Mouse (Mus musculus) inflammation-experienced regulatory T-cells, adult 6 months (primary cell): ENCODE measurements around the gene Ift22. TPM values are rescaled to one million over a fixed set of nuclear protein-coding genes. Genes with fewer than 3 reads are reported as not detected.
"Not testable (repeated sequence)": the region's sequence is repeated elsewhere in the genome, so short reads cannot be mapped to it uniquely, and the experiment has no call there.

ENCODE experiments used
- ATAC-seq: one replicate; pipeline ENCODE4 v1.8.0; 2017
- polyA plus RNA-seq, 3 experiments: library from polyadenylated mRNA; unstranded; fragments of 100-300 nt; shearing (Covaris generic); gene quantifications; one replicate each; pipeline ENCODE4 v1.2.1; 2017

Ift22 gene
- polyA plus RNA-seq, 3 experiments from 2014 or later, result 8.0 to 13.1 (median 11.1) TPM

DNA sequence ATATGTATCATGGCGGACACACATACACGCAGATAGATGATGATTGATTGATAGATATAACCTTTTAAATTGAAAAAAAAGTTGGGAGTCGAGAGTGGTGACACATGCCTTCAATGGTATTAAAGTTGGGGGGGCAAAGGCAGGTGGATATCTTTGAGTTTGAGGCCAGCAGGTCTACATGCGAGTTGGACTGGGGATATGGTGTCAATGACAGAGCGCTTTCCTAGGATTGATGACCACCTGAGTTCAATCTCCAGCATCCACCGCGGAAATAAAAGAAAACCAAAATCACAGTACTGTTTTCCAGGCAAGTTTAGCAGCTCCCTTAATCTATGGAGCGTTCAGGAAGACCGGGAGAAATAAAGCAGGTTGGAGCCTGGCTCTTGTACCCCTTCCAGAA is 363 bp upstream of the Ift22 start:
- ATAC-seq, result no peak

DNA sequence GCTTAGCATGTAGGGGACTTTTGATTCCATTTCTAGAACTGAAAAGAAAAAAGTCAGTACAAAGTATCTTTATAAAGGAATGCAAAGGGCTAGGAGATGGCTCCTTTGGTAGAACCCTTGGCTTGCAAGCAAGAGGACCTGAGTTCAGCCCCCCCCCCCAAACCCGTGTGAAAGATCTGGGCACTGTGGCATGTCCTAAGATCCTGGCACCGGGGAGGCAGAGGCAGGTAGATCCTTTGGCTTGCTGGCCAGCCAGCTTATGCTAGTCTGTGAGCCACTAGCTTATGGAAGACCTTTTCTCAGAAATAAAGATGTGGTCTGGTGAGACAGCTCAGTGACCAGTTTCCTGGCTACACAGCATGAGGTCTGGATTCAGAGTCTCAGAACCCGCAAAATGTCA is 6.2 kb downstream of the Ift22 start:
- ATAC-seq, result no peak

DNA sequence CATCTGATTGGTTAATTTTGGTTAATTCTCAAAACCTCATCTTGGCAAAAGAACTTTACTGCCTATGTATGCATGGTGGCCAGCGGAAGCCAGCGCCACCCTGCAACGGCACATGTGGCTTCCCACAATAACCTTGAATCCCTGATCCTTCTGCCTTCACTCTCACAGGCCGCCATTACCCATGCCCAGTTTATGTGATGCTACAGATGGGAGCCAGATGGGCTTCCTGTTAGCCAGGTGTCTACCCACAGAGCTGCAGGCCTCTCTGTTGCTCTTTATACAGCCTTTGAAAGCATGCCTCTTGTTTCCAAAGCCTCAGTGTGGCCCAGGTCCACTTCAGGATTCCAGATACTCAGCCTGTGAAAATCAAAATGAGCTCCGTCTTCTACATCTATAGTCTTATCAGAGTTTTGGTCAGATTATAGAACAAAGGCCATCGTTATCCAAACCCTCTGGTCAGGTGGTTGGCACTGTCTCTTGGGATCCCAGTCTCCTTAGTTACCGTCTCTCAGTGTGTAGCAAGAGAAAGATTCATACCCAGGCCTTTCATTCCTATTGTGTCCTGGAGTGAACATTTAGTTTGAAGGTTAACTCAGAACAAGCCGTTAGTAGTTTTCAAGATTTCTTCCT is 9.8 kb downstream of the Ift22 start:
- ATAC-seq, result no peak

DNA sequence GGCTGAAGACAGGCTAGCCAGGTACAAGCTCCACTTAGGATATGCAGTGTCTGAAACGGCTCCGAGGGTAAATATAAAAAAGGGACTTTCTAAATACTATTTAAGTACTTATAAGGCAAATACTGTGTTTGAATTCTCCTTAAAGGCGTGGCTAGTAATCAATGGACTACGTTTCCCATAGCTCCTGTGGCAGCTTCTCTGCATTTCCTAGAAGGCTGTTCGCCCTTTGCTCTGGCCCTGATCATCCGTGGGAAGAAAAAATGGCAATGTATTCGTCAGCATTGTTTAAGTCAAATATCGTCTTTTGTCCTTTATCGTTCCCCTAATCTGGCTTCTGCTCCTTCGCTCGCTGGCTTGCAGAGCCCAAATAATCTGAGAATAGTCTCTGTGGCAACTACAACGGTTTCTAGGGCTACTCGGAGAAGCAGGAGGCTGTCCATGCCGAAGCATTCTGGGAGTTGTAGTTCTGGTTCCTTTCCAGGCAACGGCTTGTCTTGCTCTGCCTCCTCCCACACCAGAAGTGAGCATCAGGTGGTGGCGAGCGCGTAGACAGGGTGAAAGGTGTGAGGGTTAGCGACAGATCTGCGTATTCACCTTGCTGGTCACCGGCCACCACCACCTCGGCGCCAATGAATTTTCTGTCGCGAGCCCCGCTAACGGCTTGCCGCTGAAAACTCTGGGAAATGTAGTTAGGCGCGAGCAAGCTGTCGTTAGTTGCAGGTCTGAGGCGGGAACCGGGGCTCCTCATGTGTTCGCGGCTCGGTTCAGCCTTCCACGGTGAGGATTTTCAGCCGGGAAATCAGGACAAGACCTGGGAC is 10.9 kb downstream of the Ift22 start:
- ATAC-seq, result peak; percentile 96

DNA sequence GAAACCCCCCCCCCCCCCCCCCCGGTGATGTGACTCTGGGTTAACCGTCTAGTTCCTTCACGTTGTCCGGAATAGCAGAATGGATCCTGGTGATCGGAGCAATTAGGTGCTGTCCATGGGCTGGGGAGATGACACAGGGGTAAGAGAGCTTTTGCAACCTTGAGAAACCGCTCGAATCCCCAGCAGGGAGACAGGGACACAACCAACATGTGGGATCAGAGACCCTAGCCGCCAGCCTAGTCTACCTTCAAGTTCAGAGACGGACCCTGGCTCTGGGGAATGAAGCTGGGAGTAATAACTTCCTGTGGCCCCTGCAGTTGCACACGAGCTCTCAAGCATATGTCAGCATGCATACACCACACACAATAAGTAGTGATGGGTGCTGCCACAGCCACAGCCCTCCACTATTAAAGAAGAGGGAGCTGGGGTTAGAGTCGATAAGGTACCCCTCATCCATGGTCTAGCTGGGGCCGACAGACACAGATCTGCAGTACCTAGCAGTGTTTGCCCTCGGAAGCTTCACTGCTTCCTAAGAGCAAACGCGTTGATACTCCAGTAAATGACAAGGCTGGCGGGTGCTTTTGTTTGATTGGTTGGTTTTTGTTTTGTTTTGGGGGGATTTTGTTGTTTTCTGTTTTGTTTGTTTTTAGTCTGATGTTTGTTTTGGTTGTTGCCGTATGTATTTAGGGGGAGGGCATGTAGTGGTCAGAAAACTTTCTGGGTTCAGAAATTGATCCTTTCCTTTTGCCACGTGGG is 11.8 kb downstream of the Ift22 start:
- ATAC-seq, result no peak

DNA sequence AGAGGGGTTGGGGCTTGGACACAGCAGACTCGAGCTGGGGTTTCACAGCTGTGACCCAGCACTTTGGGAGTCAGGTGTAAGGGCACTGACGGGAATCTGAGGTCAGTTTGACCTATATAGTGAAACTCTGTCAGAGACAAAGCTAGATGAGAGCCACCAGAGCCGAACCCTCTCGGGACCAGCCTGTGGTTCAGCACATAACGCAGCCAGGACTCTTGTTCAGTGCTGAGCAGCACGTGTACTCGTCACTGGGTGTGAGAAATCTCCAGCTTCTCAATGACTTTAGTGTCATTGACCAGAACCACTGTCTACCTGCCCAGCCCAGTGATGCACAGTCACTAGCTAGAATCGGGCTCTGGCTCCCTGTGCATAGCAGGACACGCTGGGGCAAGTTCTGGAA is 14.9 kb downstream of the Ift22 start:
- no peak for ATAC-seq

DNA sequence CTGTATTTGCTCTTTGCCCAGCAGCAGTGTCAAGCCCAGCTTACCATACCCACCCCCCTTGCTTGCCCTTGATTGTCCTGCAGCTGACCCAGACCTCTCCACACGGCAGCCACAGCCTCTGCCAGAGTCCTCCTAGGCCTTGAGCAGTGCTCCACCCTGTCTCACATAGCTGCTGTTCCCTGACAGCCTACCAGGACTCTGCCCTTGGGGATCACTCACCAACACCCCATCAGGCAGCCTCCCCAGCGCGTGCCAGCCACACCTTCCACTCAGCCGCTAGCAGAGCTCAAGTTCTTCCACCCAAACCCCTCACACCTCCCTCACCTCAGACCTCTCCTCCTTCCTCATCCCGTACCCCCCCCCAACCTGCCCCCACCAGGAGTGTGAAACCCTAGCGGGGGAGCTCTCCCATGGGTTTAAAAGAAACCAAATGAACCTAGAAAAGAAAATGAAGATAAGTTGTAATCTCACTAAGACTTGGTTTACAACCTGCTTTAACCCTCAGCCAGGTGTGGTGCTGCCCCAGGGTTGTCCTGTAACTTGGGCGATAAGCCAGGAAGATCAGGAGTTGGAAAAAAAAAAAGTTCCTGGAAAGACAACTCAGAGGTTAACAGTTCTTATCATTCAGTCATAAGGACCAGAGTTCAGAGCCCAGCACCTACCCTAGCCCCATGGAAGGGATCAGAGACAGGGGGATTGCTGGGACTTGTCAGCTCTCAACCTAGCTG is 16.0 kb downstream of the Ift22 start:
- no peak for ATAC-seq

DNA sequence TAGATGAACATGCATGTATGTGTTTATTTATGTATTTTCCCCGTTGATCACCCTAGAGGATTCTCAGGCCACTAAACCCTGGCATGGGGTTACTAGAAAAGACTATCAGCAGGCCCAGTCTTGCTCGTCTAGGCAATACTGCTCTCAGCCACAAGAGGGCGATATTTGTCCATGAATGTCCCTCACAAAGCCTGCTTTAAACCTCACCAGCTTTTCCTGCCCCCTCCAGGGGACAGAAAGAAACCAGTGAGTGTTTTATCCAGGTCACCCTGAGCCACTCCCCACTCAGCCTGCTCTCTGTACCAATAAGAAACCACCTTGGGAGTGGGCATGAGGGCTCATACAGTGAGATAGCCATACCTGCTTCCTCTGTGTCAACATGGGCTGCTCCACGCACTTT is 21.1 kb downstream of the Ift22 start:
- peak; percentile 46 for ATAC-seq

DNA sequence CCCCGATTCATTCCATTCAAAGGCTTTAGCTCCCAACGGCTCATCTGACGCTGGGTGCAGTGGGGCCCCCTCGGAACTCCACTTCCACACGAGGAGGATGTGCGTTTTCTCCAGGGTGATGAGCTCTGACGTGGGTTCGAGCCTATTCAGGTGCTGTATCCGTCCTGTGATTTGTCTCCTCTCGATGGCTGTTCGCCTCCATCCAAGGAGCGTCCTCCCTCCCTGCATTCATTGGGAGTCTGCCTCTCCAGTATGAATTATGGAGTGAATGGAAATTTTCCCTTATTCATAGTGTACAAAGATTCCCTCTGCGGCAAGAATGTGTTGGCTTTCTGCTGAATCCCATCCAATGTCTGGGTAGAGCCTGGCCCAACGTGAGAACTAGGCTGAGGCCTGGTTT is 23.9 kb downstream of the Ift22 start:
- ATAC-seq, result no peak

DNA sequence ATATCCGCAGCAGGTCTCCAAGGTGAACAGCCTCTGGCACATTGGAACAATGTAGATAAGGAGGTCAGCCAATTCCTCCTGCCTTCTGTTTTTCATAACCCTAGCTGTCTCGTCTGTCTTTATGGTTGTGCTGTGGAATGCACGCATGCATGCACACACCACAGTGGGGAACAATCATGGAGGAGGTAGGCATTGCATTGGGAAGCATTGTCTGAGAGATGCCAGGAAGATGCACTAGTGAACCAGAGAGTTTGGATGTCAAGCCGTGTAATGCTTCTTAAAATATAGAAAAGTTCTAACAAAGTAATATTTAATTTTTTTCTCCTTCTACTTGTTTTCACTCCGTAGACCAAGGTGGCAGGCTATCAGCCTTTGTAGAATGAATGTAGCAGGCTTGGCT is 25.0 kb downstream of the Ift22 start:
- no peak for ATAC-seq

DNA sequence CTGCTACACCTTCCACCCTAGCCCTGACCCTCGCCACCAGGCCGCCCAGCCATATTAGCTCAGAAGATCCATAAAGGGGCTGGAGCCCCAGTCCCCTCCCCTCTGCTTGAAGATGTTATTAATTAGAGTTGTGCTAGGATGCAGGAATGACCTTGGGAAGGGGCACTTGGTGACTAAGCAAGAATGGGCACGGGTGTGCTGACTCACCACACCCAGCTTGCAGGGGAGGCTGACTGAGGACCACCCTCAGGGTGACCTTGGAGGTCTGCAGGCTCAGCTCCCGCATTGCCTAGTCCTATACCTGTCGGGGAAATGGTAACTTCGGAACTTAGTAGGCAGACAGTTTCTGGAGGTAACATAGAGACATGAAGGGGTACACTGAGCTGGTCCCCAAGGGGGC is 26.0 kb downstream of the Ift22 start:
- ATAC-seq, result no peak

DNA sequence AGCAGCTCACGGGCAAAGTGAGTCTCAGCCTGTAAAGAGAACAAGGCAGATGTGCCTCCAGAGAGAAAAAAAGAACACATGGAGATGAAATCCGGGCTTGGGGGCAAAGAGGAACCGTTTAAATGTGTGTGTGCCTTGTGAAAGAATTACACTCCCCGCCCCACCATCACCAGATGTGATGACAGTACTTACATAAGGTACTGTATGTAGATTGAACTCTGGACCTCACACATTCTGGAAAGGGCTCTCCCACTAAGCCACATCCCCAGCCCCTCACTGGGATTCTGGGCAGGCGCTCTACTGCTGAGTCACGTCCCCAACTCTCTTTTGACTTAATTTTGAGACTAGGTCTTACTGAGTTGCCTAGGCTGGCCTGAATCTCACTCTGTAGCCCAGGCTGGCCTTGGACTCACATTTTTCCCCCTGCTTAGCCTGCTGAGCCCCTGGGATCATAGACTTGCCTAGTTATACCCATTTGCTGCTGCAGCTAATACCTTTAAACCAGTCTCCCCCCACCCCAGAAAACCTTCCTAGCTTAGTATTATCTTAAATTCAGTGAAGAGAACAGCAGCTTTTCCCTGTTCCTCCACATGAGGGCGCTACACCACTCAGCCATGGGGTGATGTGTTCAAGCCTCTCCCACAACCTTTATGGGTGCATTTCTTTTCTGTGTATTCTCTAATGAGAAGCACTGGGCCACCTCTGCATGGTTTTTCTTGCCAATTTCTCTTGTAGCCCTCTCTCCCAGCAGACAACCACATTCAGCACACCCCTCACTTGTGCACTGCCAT is 28.1 kb downstream of the Ift22 start:
- no peak for ATAC-seq

DNA sequence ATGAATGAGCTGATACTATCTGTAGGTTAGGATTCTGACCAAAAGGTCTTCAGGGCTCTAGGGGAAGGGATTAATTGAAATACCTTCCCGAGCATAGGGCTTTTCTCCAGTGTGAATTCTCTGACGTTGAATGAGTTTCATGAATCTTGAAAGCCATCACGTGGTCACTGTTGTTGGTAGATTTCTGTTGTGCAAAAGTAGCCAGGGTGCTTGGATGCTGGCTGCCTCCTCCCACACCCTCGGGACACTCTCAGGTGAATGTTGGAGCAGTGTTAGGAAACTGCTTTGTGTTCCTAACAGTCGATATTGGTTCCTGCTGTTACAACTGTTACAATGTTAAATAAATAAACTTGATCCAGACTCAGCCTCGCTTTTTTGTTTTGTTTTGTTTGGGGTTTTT is 28.8 kb downstream of the Ift22 start:
- no peak for ATAC-seq

DNA sequence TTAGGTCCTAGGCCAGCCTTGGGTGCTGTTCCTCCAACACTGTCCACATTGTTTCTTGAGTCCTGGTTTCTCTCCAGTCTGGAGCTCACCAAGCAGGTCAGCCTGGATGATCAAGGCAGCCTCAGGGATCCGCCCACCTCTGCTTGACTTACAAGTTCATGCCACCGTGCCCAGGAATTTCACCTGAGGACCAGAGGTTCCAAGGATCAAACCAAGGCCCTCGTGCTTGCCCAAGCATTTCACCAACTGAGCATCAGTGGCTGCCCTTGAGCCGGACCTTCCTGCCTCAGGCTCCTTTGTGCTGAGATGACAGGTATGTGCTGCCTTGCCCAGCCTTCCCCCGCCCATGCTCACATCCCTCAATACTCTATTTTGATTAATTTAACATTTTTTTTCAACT is 29.7 kb downstream of the Ift22 start:
- no peak for ATAC-seq

DNA sequence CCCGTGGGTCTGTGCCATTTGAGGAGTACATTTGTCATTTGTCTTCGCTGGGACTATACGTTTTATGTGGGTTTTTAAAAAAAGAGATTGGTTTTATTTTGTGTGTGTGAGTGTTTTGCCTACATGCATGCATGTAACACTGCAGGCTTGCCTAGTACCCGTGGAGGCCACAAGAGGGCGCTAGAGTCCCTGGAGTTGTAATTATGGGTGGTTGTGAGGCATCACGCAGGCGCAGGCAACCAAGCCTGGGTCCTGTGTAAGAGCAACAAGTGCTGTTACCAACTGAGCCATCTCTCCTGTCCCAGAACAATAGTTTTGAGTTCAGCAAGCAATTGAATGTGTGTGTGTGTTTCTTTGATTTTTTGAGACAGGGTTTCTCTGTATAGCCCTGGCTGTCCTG is 31.3 kb downstream of the Ift22 start:
- no peak for ATAC-seq

DNA sequence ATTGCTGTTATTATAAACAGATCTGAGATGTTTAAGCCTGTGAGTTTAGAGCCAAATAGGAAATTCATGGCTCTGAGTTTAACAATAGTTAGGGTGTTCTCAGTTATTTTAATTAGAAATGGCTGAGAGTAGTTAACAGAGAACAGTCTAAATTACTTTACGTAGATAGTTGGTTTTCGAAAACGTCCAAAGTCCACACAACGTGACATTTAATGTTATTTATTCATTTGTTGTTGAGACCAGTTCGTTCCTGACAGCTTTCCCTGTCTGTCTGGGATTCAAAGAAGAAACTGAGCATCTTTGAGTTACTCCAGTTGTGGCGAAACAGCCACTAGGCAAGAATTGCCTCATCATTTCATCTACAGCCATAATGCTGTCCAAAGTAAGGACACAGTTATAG is 32.1 kb downstream of the Ift22 start:
- not testable (repeated sequence) for ATAC-seq

DNA sequence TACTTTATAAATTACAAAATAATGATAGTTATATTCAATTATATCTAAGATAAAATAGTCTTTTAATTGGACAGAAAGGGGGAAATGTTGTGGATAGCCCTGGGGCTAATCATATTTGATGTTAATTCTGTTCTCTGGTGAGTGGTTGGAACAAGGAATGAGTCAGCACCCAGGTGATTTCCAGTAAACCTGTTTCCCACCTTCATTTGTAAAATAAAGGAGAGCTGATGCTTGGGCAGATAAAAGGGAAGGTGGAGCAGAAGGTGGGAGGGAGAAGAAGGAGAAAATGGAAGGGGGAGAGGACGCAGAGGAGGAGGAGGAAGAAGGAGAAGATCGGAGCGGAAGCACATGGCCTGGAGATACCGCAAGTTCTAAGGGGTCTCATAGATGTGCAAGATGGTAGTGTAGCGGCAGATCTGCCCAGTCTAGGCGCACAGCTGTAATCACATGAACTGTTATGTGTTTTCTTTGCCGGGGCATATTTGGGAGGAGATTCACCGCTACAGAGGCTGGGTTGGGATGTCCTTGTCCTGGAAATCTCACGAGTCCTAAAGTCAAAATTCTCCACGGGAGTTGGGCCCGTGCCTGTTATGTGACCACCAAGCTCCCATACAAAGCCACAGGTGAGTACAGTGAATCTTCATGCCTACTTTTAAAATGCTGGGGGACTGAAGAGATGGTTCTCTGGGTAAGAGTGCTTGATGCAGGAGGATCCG is 33.1 kb downstream of the Ift22 start:
- ATAC-seq, result no peak

DNA sequence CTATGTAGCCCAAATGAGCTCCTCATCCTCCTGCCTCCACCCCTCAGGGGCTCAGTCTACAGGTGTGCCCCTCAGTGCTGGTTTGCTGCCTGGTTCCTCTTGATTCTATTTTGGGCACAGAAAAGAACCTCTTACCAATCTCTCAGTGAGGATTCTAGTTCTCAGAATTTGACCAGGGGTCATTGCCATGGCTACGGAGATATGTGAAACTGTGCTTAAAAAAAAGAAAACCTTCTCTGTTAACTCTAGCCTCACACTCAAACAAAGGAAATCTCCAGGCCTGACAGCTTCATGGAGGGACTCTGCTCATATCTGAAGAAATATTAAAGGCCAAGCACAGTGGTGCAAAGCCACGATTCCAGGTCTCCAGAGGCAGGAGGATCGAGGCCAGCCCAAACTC is 34.8 kb downstream of the Ift22 start:
- no peak for ATAC-seq

DNA sequence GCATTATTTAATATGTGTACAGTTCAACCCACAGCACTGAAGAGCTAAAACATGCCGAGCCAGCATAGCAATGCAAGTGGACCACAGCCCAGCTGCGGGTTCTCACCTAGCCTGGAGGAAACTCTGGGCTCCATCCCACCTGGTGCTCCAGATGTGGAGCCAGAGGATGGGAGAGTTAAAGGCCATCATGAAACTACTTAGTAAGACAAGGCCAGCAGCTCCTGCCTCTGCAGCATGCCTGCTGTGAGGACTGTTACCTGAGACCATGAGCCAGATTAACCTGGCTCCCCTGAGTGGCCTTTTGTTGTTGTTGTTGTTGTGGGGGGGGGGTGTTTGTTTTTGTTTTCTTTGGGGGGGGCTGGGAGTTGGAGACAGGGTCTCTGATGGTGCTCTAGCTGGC is 35.4 kb downstream of the Ift22 start:
- ATAC-seq, result no peak

DNA sequence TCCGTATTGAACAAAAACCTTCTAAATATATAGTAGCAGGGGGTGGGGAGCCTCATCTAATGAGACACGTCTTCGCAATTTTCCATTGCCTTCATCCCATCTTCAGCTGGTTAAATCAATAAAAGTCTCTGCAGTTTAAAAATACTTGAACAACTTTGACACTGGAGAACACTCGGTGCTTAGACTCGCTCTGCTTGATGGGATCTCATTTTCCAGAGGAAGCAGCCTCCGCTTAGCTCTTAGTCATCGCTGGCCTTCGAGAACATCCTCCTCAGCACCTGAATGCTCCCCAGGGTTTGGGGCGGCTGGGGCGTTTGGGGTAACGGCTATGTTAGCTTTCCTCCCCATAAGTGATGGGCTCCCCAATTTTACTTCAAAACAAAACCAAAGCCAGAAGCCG is 37.1 kb downstream of the Ift22 start:
- no peak for ATAC-seq

DNA sequence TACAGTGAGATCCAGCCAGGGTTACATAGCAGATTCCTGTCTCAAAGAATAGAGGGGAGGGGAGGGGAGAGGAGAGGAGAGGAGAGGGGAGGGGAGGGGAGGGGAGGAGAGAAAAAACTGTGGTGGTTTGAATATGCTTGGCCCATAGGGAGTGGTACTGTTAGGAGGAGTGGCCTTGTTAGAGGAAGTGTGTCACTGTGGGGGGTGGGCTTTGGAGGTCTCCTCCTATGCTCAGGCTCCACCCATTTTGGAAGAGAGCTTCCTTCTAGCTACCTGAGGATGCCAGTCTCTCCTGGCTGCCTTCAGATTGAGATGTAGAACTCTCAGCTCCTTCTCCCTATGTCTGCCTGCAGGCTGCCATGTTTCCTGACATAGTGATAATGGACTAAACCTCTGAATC is 39.9 kb downstream of the Ift22 start:
- no peak for ATAC-seq
